Mouse (Mus musculus) monocyte, adult 2 months (primary cell): ENCODE measurements at regions not wholly inside any gene's neighbourhood (a gene's known extent, or its start where the extent isn't known, plus 50 kb on each side); places are given as distances from the start of the nearest gene placed in this dataset.
A peak's percentile ranks its signal among the peaks of the same experiment; 100 is the strongest.

Experiments
- DNase-seq, 2 experiments: peaks; one replicate each; pipeline ENCODE4 v3.0.0; 2022; ENCODE audit warnings: low spot score in 2 of 2, low read depth in 1 of 2

DNA sequence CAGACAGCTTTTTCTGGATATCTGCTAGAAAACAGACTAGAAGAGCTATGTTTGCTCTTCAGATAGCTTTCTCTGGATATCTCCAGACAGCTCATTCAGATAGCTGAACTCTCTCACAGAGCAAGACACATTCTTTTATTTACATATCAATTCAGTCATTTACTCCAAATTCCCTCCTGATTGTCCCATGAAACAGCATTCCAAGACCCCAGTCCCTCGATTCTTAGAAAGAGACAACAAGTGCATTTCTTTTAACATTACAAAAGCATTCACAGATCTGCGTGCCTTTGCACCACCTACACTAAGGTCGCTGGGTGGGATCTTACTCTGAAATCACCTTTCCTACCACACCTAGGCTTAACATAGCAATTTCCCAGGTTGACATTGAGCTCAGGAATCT is 1039.5 kb upstream of the Ddx18 start:
- no peak for DNase-seq

DNA sequence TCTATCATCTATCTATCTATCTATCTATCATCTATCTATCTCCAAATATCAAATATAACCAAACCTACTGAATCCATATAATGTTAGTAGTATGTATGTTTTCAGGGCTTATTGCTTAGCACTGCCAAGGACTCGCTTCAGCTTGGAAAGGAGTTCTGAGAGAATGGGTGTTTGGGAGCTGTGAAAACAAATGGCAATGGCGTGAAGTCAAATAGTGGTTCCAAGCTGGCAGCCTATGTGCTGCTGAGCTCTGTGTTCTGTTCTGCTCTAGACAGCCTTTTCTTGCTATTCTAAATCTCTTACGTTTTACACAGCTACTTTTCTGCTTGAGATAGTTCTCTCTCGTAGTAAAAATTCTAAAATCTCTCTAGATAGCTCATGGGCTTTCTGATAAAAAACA is 1008.2 kb upstream of the Ddx18 start:
- no peak for DNase-seq

DNA sequence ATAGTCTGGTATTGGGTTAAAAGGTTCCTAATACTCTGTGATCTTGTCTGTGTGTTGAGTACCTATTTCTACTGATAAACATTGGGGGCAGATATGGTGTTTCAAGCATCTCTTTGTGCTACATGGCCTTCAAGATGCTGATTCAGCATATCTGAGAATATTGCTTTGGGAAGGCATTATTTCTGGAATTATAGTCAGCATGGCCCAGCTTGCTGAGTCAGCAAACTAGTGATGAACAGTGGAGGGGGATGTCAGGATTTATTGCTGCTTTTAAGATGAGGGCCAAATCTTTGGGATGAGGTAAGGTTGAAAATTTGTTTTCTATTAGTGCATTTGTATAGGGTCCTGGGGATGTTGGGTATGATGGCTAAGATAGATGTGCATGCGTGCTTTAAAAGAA is 983.8 kb upstream of the Ddx18 start:
- no peak for DNase-seq

DNA sequence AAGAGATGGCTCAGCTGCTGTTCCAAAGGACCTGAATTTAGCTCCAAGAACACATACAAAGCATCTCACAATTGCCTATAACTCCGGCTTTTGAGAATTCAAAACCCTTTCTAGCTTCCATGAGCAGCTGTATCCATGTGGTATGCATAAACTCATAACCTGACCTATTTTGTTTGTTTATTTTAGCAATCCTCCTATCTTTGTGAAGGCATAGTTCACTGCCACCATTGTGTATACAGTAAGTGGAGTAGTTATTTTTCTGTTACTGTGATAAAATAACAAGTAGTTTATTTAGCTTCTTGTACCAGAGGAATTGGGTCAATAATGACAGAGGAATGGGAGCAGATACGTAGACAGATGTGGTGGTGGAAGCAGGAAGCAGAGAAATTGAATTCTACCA is 941.8 kb upstream of the Ddx18 start:
- DNase-seq: no peak

DNA sequence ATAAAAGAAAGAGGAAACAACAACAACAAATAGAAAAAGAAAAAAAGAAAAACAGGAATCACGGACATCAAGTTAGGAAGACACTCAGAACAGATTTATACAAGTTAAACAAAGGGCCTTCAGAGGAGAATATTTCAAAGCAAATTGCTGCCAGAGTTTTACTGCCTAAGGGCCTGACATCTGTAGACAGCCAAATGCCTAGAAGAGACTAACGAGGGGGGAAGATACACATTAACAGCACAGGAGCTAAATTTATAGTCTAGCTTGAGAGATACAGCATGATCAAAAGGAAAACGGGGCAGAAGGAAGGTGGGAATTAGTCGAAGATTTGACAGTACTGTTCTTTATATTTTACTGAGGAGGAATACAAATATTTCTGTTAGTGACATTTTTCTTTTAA is 933.9 kb upstream of the Ddx18 start:
- DNase-seq: no peak

DNA sequence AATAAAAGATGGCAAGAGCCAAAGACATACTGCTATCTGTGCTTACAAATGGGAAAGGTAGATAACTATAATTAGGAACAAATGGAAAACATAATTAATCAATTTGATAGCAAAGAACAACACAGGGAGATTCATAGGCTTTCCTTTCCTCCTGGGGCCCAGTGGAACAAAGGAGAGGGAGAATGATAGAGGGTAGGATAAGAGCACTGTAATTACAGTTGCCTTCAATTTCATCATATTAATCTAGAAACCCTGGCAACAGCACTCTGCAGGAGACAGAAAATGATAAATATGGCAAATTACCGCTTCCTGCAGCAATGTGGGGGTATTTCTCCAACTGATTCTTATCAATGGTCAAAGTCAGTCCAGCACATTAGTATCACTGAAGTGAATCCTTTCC is 910.2 kb upstream of the Ddx18 start:
- no peak for DNase-seq

DNA sequence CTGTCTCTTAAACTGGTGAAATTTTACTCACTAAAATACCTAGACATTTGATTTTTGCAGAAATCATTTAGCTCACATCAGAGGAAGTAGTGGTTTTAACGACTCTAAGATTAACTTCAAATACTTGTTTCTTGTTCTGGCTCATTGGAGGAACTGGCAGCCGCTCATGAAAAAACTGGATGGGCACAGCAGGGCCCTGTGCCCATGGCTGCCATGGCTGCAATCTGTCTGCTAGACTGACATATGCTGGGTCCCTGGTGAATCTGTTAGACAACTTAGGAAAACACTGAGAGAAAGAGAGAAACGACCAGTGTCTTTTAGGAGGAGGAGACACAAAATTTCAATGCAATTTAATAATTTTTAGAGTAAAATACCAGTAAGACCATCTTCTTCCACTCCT is 896.1 kb upstream of the Ddx18 start:
- DNase-seq: no peak

DNA sequence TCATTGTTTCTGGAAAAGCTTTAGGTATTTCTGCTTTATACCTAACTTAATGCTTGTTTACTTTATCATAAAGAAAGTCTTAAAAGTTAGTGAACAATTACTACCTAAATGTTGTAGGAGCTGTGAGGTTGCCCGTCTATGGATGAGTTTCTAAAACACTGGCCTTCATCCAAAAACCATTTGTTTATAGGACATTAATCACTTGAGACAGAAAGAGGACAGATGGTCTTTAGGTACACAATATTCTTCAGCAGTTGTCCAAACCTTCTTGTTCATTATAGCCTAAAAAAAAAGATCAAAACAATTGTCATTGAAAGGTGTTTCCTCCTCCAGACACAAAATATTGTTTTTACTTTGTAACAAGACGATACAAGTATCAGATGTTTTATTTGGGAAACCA is 891.3 kb upstream of the Ddx18 start:
- no peak for DNase-seq

DNA sequence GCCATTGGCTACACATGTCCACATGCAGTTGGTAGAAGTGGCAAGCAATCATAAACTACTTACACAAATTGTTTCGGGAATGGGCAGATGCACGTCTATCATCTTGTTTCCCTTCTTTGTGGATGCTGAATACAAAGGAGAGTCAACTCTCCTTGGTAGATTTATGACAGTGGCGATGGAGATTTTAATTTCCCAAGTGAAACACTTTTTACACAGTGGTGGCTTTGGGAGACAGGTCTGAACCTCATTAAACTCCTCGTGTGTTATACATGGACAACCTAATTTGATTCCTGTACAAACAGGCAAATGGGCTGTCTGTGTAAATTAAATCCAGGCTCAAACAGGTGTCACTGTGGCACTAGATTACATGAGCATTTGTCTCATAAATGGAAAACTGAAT is 887.1 kb upstream of the Ddx18 start:
- DNase-seq: no peak

DNA sequence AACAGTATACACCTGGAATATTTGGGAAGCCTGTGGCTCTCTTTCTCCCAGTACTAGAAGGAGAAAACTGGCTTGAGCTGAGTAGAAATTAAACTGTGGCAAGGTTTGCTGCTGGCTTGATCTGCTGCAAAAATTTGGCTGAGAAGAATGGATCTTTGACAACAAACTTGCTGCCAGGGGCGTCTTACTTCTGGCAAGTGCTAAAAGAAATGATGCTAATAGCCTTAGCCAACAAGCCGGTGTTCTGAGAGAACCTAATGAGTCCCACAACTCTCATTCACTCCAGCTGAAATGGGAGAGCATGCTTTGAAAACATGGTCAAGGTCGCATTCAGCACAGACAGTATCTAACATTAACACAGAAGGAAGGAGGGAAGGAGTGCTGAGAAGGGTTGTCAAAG is 885.8 kb upstream of the Ddx18 start:
- DNase-seq: no peak

DNA sequence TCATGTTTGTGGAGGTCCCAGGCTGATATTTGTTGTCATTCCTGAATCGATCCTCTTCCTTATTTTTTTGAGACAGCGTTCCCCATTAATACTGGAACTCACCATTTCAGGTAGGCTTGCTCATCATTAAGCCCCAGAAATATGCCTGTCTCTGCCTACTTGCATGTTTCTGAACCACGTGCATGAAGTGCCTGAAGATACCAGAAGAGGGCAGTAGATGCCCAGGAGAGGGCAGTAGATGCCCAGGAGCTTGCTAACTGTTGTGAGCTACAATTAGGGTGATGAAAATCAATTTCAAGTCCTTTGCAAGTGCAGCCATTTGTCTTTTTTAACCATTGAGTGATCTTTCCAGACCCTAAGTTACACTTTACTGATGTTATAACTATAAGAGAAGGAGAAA is 871.6 kb upstream of the Ddx18 start:
- no peak for DNase-seq

DNA sequence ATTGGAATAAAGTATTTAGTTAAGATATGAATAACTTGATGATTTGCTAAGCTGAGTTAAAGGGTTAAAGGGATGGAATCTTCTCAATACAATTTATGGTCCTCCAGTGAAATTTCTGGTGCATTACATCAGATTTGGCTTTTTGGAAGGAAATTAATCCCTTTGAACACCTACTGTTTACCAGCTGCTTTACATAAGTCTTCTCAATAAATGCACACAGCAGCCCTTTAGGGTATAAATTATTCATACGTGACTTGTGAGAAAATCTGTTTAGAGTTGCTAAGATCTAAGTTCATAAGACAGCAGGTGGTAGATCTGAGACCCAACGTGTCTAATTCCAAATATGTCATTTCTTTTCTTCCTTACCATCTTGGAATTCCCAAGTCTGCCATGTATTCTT is 855.7 kb upstream of the Ddx18 start:
- DNase-seq: no peak

DNA sequence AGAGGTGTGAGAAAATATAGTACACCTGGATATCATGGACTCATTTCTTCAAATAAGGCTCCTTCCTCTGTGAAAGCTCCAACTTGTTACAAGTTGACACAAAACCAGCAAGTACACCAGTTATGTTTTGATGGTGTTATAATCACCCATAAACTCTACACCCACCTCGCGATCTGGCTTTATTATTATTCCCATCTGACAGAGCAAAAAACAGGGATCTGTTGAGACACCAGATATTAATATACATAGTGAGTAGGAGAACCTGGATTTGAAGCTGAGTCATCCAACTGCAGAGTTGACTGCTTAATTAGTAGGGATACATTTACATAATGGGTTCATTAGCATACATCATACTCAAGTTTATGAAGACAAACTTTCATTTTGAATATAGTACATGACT is 828.6 kb upstream of the Ddx18 start:
- no peak for DNase-seq

DNA sequence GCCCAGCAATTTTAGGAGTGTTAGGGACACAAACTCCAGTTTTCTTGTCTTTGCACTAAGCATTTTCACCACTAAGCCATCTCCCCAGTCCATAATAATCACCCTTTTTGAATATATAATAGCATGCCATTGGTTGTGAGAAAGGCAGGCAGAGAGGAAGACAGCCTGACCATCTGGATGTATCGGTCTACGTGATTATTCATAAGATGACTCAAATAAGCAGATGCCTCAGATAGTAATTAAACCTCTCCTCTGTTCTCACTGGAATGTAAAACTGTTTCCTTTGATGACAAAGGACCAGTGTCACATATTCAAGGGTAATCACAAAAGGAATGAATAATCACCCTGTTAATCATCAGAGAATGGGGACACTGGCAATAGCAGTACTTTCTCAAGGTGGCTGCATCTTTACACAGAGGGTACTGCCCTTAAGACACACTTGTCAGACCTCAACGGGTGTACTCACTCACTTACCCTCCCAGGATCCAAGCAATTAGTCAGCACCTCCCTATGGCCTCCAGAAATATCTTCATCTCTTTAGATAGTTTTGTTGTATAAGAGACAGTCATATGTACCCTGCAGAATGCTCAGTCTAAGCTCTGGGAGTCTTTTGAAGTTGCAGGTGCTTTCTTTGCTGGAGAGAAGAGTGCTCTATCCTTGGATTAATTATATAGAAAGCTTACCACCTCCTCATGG is 826.0 kb upstream of the Ddx18 start:
- no peak for DNase-seq

DNA sequence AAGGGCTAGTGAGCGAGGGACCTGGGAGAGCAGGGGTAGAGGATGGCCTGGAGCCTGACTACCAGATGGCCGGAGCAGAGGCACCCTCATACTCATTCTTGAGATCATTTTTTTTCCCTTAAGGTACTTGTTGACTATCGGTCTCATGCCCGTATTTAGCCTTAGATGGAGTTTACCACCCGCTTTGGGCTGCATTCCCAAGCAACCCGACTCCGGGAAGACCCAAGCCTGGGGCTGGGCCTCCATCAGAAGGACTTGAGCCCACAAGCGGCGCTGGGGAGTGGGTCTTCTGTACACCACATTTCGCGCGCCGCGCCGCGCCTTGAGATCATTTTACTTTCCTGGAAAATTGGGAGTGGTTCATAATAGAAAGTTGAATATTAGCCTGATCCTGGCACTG is 789.2 kb upstream of the Ddx18 start:
- DNase-seq: peak; percentile 59 to 87

DNA sequence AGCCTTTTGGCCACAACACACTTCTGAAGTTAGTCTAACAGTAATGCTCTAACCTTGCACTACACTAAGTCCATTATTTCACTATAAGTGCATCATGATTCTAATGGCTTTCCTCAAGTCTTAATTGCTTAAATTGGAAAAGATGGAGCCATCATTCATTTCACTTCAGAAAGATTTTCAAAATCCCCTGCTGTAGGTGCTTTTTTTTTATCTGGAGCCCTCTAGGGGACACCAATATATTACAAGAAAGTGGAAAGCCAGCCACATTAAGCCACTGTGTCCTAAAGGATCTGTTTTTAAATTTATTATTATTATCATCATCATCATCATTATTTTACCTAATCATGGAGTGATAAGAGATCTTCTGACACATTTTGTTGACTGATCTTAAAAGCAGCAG is 783.7 kb upstream of the Ddx18 start:
- DNase-seq: no peak

DNA sequence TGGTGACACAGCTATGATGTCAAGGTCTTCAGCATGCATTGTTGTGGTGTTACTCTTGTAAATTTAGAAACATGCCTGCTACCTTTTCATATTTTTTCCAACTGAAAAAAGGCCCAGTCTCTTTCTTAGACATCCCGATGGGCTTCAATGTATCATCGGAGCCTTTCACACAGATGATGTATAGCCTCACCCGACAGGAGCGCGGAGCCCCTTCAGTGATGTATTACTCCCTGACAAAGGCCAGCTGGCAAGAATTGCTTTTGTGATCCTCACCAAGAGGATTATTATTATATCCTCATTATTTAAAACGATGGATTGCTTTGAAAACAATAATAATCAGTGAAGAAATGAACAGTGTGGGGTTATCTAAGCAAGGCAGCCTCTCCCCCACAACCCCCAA is 765.5 kb upstream of the Ddx18 start:
- no peak for DNase-seq

DNA sequence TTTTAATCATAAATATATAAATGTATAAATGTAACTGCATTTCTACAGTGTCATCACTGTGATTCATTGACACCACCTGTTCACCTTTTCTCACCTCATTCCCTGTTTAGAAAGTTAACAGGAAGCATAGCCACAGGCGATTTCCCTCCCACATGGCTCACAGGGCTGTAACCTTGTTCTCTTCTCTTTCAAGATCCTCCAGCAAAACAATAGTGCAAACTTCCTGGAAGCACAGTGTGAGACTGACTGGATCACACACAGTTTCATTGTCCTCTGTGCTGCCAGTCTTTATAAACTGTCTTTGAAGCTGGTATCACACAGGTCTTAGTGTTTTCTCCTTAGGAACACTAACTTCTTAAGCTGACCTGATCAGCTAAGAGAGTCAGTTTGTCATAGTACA is 760.5 kb upstream of the Ddx18 start:
- DNase-seq: no peak
